Mouse (Mus musculus) forebrain, embryonic 14.5 days (tissue): Measurements from ENCODE around the gene Car5a. TPM values are rescaled to one million over a fixed set of nuclear protein-coding genes. Genes with fewer than 3 reads are reported as not detected.
A peak's percentile ranks its signal among the peaks of the same experiment; 100 is the strongest.

Experiments
- ATAC-seq: fragments of 200-750 bp; cut with Nextera tagmentation; 2 replicates; pipeline ENCODE4 v1.8.0; 2017; ENCODE audit warnings: mild to moderate bottlenecking, moderate library complexity
- DNase-seq: peaks from one replicate; pipeline ENCODE4 v3.0.0-alpha.2; 2015; ENCODE audit warnings: low spot score
- H3K27ac ChIP-seq: fragments of 300-500 bp; sonication (generic); 2 replicates; pipeline ENCODE4 v1.5.1; 2014; ENCODE audit warnings: low read depth, mild to moderate bottlenecking, control low read depth, low read length, moderate library complexity
- H3K27me3 ChIP-seq: fragments of 300-500 bp; sonication (generic); replicated peaks from 2 replicates; pipeline ENCODE4 v1.6.1; 2014; ENCODE audit warnings: low read length, control low read depth, mixed read lengths; ENCODE audit not compliant: control insufficient read depth, insufficient read depth
- H3K36me3 ChIP-seq: fragments of 300-500 bp; sonication (generic); 2 replicates; pipeline ENCODE4 v1.6.1; 2014; ENCODE audit warnings: low read length, control low read depth; ENCODE audit not compliant: control insufficient read depth, insufficient read depth
- H3K4me1 ChIP-seq: fragments of 300-500 bp; sonication (generic); 2 replicates; pipeline ENCODE4 v1.6.1; 2014; ENCODE audit warnings: antibody characterized with exemption, low read length, control low read depth; ENCODE audit not compliant: control insufficient read depth, insufficient read depth
- H3K4me2 ChIP-seq: fragments of 300-500 bp; sonication (generic); 2 replicates; pipeline ENCODE4 v1.6.1; 2014; ENCODE audit warnings: mild to moderate bottlenecking, control low read depth, low read length
- H3K4me3 ChIP-seq: fragments of 300-500 bp; sonication (generic); 2 replicates; pipeline ENCODE4 v1.5.1; 2014; ENCODE audit warnings: low read depth, low read length, control low read depth
- H3K9ac ChIP-seq: fragments of 300-500 bp; sonication (generic); 2 replicates; pipeline ENCODE4 v1.6.1; 2014; ENCODE audit warnings: mild to moderate bottlenecking, low read length, control low read depth, moderate library complexity
- H3K9me3 ChIP-seq: fragments of 300-500 bp; sonication (generic); replicated peaks from 2 replicates; pipeline ENCODE4 v1.6.1; 2016; ENCODE audit warnings: low read length, control low read depth, mixed read lengths; ENCODE audit not compliant: control insufficient read depth
- WGBS: fragments of 180-500 bp; shearing (Covaris S2); extraction: QIAGEN DNeasy Blood & Tissue Kit; methylation state at CpG from one replicate; pipeline ENCODE4 v1.1.7; 2014; 5-methylcytosine and 5-hydroxymethylcytosine counted together
- polyA plus RNA-seq: library from polyadenylated mRNA; unstranded; fragments of >200 nt; fragmentation: Nextera tagmentation; extraction: Ambion mirVana; gene quantifications from 2 replicates; pipeline ENCODE4 v1.2.1, GENCODE M21; 2014

Gene Car5a
- polyA plus RNA-seq, 1 experiment from 2014 or later = 0.28 TPM

- H3K36me3 ChIP-seq = no peaks in the 10 kb centered on the region
- H3K27ac ChIP-seq = no peak overlapping the region
- H3K9ac ChIP-seq = no peak overlapping the region
- ATAC-seq = no peak
- no peak for DNase-seq
- H3K27me3 ChIP-seq = no peaks in the 10 kb centered on the region; the same call in 1 of the 2 replicates
- H3K4me1 ChIP-seq = peaks cover 18% of the 10 kb centered on the region
- H3K9me3 ChIP-seq = no peaks in the 10 kb centered on the region
- WGBS = 68% methylated on average over 8 of the region's 8 CpGs
- peak overlapping the region; percentile 95; the same call in 1 of the 2 replicates for H3K4me2 ChIP-seq
- H3K4me3 ChIP-seq = no peak overlapping the region
Observed at GRCm38 (mm10) chr8:121908378-121909147, 36.1 kb downstream of the Car5a start.

- H3K4me1 ChIP-seq = peaks cover 18% of the 10 kb centered on the region
- peak within 1 kb of the TSS; percentile 74 for H3K9ac ChIP-seq
- DNase-seq (peak; percentile 99), ATAC-seq (peak; percentile 95)
- H3K9me3 ChIP-seq = no peaks in the 10 kb centered on the region
- H3K27me3 ChIP-seq = no peaks in the 10 kb centered on the region; the same call in 1 of the 2 replicates
- no peaks in the 10 kb centered on the region for H3K36me3 ChIP-seq
- peak within 1 kb of the TSS; percentile 36; the same call in 1 of the 2 replicates for H3K27ac ChIP-seq
- H3K4me2 ChIP-seq = peak within 1 kb of the TSS; percentile 95
- H3K4me3 ChIP-seq = peak within 1 kb of the TSS; percentile 75
- under 1% methylated on average over 43 of the region's 61 CpGs for WGBS
Observed at GRCm38 (mm10) chr8:121907587-121908248, 37.0 kb downstream of the Car5a start, which contains the start of gene Slc7a5. Slc7a5 (minus strand) TSS chr8:121907694.

- H3K4me3 ChIP-seq = peak overlapping the region; percentile 75
- peak; percentile 59 for ATAC-seq
Observed at GRCm38 (mm10) chr8:121906542-121907512, 37.9 kb downstream of the Car5a start.

DNA sequence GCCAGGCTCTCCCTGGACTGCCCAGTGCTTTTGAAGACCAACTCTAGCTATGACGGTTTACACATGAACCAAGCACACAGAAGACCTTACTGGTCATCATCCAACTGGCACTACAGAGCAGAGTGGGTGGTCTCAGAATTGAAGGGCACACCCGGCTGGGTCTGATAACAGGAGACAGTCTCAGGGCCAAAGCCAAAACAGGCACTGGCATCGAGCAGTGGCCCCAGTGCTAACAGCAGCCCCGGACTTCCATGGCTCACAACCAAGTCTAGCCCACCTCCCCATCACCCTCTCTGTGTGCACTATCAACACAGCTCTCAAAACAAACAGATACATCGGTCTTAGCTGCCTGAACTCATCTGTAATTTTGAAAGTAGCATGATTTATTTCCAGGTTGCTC lies 38.8 kb downstream of the Car5a start:
- H3K27me3 ChIP-seq = no peaks in the 10 kb centered on the region; the same call in 1 of the 2 replicates
- H3K9me3 ChIP-seq = no peaks in the 10 kb centered on the region
- H3K27ac ChIP-seq = no peak overlapping the region
- DNase-seq (no peak), ATAC-seq (no peak)
- H3K4me2 ChIP-seq = peak overlapping the region; percentile 95
- H3K4me1 ChIP-seq = peaks cover 18% of the 10 kb centered on the region
- H3K9ac ChIP-seq = peak overlapping the region; percentile 74
- H3K4me3 ChIP-seq = peak overlapping the region; percentile 75
- H3K36me3 ChIP-seq = no peaks in the 10 kb centered on the region
- 32% methylated on average over 5 of the region's 5 CpGs for WGBS

More at GRCm38 (mm10) chr8:121906542-121907512, 37.9 kb downstream of the Car5a start:
- Histone ChIP-seq H3K9me3 (no peaks in the 10 kb centered on the region), H3K27ac (peak overlapping the region; percentile 36; the same call in 1 of the 2 replicates), H3K27me3 (no peaks in the 10 kb centered on the region; the same call in 1 of the 2 replicates), H3K4me1 (peaks cover 18% of the 10 kb centered on the region), H3K9ac (peak overlapping the region; percentile 74), H3K4me2 (peak overlapping the region; percentile 95), H3K36me3 (no peaks in the 10 kb centered on the region)
- peak; percentile 65 for DNase-seq
- under 1% methylated on average over 72 of the region's 72 CpGs for WGBS

DNA sequence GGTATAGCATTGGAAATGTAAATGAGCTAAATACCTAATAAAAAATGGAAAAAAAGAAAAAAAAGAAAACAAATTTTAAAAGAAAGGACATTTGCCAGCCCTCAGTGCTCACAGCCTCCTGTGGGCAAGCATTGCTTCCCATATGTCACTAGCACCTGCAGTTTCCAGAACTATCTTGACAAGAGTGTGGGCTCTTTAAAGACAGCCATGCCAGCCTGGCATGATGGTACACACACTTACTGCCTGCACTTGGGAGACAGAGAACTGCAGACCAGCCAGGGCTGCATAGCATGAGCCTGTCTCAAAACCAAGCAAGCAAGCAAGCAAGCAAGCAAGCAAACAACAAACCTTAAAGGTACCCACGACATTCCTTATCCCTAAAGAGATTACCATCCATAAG lies 39.3 kb downstream of the Car5a start:
- no peak for ATAC-seq
- Histone ChIP-seq H3K27ac (no peak overlapping the region), H3K36me3 (no peaks in the 10 kb centered on the region), H3K4me2 (peak overlapping the region; percentile 95), H3K9ac (peak overlapping the region; percentile 74), H3K4me3 (peak overlapping the region; percentile 75; the same call in 1 of the 2 replicates), H3K4me1 (peaks cover 18% of the 10 kb centered on the region), H3K9me3 (no peaks in the 10 kb centered on the region), H3K27me3 (no peaks in the 10 kb centered on the region; the same call in 1 of the 2 replicates)
- DNase-seq = no peak
- 56% methylated on average over 1 of the region's 1 CpGs for WGBS

- H3K4me2 ChIP-seq = no peak overlapping the region
- H3K27ac ChIP-seq = no peak overlapping the region
- no peak for ATAC-seq
- peak overlapping the region; percentile 37 for H3K9ac ChIP-seq
- 86% methylated on average over 9 of the region's 9 CpGs for WGBS
- DNase-seq = no peak
- peaks cover 18% of the 10 kb centered on the region for H3K4me1 ChIP-seq
- no peaks in the 10 kb centered on the region for H3K36me3 ChIP-seq
- H3K9me3 ChIP-seq = no peaks in the 10 kb centered on the region
- H3K27me3 ChIP-seq = no peaks in the 10 kb centered on the region; the same call in 1 of the 2 replicates
- H3K4me3 ChIP-seq = 0 out of 2 replicates have a peak overlapping the region, but pooled peaks have one; percentile 75
Observed at GRCm38 (mm10) chr8:121904999-121905398, 39.7 kb downstream of the Car5a start.

GRCm38 (mm10) chr8:121903977-121904376 lies 40.7 kb downstream of the Car5a start:
- no peak for ATAC-seq
- Histone ChIP-seq H3K27me3 (no peaks in the 10 kb centered on the region; the same call in 1 of the 2 replicates), H3K36me3 (no peaks in the 10 kb centered on the region), H3K9me3 (no peaks in the 10 kb centered on the region), H3K4me1 (peaks cover 23% of the 10 kb centered on the region), H3K27ac (no peak overlapping the region), H3K4me3 (no peak overlapping the region), H3K4me2 (no peak overlapping the region), H3K9ac (0 out of 2 replicates have a peak overlapping the region, but pooled peaks have one; percentile 26)
- DNase-seq = no peak
- 66% methylated on average over 6 of the region's 6 CpGs for WGBS
